Mouse (Mus musculus) spleen, adult 2 months (tissue): Measurements from ENCODE around the gene Dynlrb2.

Experiments
- CTCF ChIP-seq: fragments of 200-500 bp; IDR thresholded peaks from 2 replicates; pipeline ENCODE4 v1.5.1; 2011; ENCODE audit warnings: mild to moderate bottlenecking, inconsistent platforms; ENCODE audit not compliant: insufficient read depth, insufficient read length, insufficient replicate concordance; ENCODE audit errors: extremely low read depth
- POLR2A ChIP-seq: fragments of 200-500 bp; IDR thresholded peaks from 2 replicates; pipeline ENCODE4 v1.6.1; 2011; ENCODE audit warnings: low read depth, low read length, inconsistent platforms

- TF ChIP-seq CTCF (peak; percentile 23; the same call in 1 of the 2 replicates), POLR2A (no peak)
Observed at GRCm38 (mm10) chr8:116478681-116479080, 26.1 kb upstream of the Dynlrb2 start.
